Mouse (Mus musculus): ENCODE results near the gene Grik4.

- TF ChIP-seq CTCF (IDR thresholded peaks at IDR 0.05; ENCODE audit: insufficient read depth, low read depth, low read length) (no peak), POLR2A (IDR thresholded peaks at IDR 0.05; ENCODE audit: insufficient read depth, low read depth, low read length) (no peak)
These were observed 166.4 kb downstream of the Grik4 start for GRCm38 (mm10) chr9:42777913-42778312.

All from olfactory bulb, adult 2 months (tissue).